Mouse (Mus musculus) heart, embryonic 12.5 days (tissue): ENCODE results near the gene Eml2. TPM values are rescaled to one million over a fixed set of nuclear protein-coding genes. Genes with fewer than 3 reads are reported as not detected.

Experiments used
- ATAC-seq: fragments of 200-750 bp; cut with Nextera tagmentation; 2 replicates; pipeline ENCODE4 v1.8.0; 2017; ENCODE audit warnings: moderate TSS enrichment, moderate library complexity; ENCODE audit not compliant: insufficient number of reproducible peaks, low FRiP score
- H3K27ac ChIP-seq: fragments of 300-500 bp; sonication (generic); 2 replicates; pipeline ENCODE4 v1.5.1; 2016; ENCODE audit warnings: mild to moderate bottlenecking, moderate library complexity; ENCODE audit not compliant: poor library complexity, severe bottlenecking
- H3K27me3 ChIP-seq: fragments of 300-500 bp; sonication (generic); replicated peaks from 2 replicates; pipeline ENCODE4 v1.6.1; 2016; ENCODE audit warnings: mild to moderate bottlenecking, moderate library complexity
- H3K36me3 ChIP-seq: fragments of 300-500 bp; sonication (generic); 2 replicates; pipeline ENCODE4 v1.6.1; 2016; ENCODE audit warnings: mild to moderate bottlenecking, moderate library complexity
- H3K4me1 ChIP-seq: fragments of 300-500 bp; sonication (generic); replicated peaks from 2 replicates; pipeline ENCODE4 v1.6.1; 2016; ENCODE audit warnings: mild to moderate bottlenecking
- H3K4me2 ChIP-seq: fragments of 300-500 bp; sonication (generic); 2 replicates; pipeline ENCODE4 v1.6.1; 2016; ENCODE audit warnings: mild to moderate bottlenecking, moderate library complexity
- H3K4me3 ChIP-seq: fragments of 300-500 bp; sonication (generic); 2 replicates; pipeline ENCODE4 v1.5.1; 2016; ENCODE audit warnings: mild to moderate bottlenecking
- H3K9ac ChIP-seq: fragments of 300-500 bp; sonication (generic); 2 replicates; pipeline ENCODE4 v1.6.1; 2016; ENCODE audit warnings: mild to moderate bottlenecking, moderate library complexity
- H3K9me3 ChIP-seq: fragments of 300-500 bp; sonication (generic); replicated peaks from 2 replicates; pipeline ENCODE4 v1.6.1; 2016; ENCODE audit warnings: mild to moderate bottlenecking, moderate library complexity
- WGBS: fragments of 180-500 bp; shearing (Covaris S2); methylation state at CpG from one replicate; pipeline ENCODE4 v1.1.7; 2016; 5-methylcytosine and 5-hydroxymethylcytosine counted together
- microRNA counts: library from miRNA; unstranded; fragments of <30 nt; microRNA quantifications from one replicate; lab custom pipeline; 2017
- microRNA-seq: library from miRNA; unstranded; fragments of <30 nt; microRNA quantifications from one replicate; pipeline ENCODE4, GENCODE M21; 2017
- polyA plus RNA-seq: library from polyadenylated mRNA; unstranded; fragments of >200 nt; fragmentation: Nextera tagmentation; extraction: Ambion mirVana; gene quantifications from 2 replicates; pipeline ENCODE4 v1.2.1, GENCODE M21; 2016

Eml2 gene
- polyA plus RNA-seq, 1 experiment from 2014 or later = 18.2 TPM

DNA sequence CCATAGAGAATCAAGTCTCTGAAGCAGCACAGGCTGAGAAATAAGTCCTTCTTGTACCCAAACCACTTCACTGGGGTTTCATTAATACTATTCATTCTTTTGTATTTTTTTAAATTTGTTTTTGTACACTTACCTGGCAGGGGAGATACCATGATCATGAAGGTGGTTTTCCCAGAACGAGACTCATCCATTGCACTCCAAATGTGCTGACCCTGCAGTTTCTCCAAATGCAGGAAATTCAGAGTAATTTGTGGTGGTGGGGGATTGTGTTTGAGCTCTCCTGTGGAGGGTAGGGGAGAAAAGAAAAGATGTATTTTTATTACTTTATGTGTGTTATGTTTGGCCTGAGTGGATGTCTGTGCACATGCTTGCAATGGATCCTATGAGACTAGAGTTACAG is 65.8 kb downstream of the Eml2 start:
- WGBS = 84% methylated on average over 1 of the region's 1 CpGs
- Histone ChIP-seq H3K9ac (no peak overlapping the region), H3K27ac (no peak overlapping the region), H3K4me1 (peaks cover 30% of the 10 kb centered on the region), H3K4me2 (no peak overlapping the region), H3K4me3 (no peak overlapping the region), H3K27me3 (no peaks in the 10 kb centered on the region), H3K36me3 (peaks cover 39% of the 10 kb centered on the region), H3K9me3 (no peaks in the 10 kb centered on the region)
- ATAC-seq = no peak

DNA sequence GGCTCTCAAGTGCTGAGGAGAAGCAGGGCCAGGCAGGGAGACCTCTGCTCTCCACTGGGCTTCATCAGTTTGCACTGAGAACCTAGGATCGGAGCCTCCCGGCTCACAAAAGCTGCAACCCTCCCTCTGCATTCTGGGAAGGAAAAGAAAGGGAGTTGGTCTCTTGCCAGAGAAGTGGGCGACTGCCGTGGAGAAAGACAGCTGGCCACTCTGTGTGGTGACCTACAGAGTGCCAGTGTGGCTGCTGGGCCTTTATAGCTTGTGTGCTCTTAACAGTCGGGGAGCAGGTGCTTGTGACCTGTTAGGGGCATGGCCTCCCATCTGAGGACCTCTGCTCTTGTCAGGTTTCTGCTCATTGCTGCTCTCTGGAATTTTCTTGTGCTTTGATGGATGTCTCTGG is 67.6 kb downstream of the Eml2 start:
- H3K9ac ChIP-seq = no peak overlapping the region
- H3K27ac ChIP-seq = no peak overlapping the region
- no peaks in the 10 kb centered on the region for H3K27me3 ChIP-seq
- H3K36me3 ChIP-seq = peaks cover 48% of the 10 kb centered on the region
- H3K4me2 ChIP-seq = no peak overlapping the region
- H3K9me3 ChIP-seq = no peaks in the 10 kb centered on the region
- no peak overlapping the region for H3K4me3 ChIP-seq
- ATAC-seq = no peak
- peaks cover 14% of the 10 kb centered on the region for H3K4me1 ChIP-seq
- 76% methylated on average over 5 of the region's 5 CpGs for WGBS

DNA sequence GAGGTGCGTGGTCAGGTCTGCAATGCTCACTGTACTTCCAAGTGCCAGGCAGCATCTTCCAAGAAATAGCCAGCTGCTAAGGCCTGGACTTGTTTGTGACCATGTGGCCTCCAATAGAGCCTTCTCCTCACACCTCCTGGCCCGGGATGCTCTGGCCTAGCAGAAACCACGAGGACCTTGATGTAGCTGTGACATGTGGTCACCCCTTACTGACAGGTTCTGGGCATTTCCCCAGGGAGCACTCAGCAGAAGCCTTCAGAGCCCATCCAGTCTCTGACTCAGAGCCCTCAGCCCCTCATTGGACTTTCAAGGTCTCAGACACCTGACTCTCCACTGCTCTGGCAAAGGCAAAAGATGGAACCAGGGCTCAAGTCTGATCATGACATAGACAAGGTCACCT is 68.9 kb downstream of the Eml2 start:
- H3K9ac ChIP-seq = no peak overlapping the region
- no peak overlapping the region for H3K4me3 ChIP-seq
- 76% methylated on average over 3 of the region's 3 CpGs for WGBS
- H3K27ac ChIP-seq = no peak overlapping the region
- no peak overlapping the region for H3K4me2 ChIP-seq
- H3K36me3 ChIP-seq = peaks cover 45% of the 10 kb centered on the region
- no peaks in the 10 kb centered on the region for H3K27me3 ChIP-seq
- no peak for ATAC-seq
- H3K4me1 ChIP-seq = peaks cover 3% of the 10 kb centered on the region; the same call in 1 of the 2 replicates
- no peaks in the 10 kb centered on the region for H3K9me3 ChIP-seq

DNA sequence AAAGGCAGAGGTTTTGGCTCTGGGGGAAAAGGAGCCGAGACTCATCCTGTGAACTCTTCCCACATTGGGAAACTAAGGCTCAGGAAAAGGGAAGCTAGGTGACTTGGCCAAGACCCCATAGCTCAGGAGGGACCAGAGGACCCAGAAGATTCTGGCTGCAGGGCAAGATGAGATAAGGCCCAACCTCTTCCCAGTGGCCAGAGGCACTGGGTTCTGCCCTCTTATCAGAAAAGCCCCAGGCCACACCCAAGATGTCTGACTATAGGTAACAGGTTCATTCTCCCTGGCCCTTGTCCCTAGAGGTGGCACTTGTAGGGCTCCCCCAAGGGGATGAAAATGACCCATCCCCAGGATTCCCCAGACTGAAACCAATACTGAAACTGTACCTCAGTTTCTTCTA is 70.6 kb downstream of the Eml2 start:
- H3K27ac ChIP-seq = no peak overlapping the region
- H3K9me3 ChIP-seq = no peaks in the 10 kb centered on the region
- H3K4me2 ChIP-seq = no peak overlapping the region
- ATAC-seq = no peak
- no peak overlapping the region for H3K9ac ChIP-seq
- H3K36me3 ChIP-seq = peaks cover 43% of the 10 kb centered on the region
- H3K27me3 ChIP-seq = no peaks in the 10 kb centered on the region
- no peak overlapping the region for H3K4me3 ChIP-seq
- WGBS = 92% methylated on average over 1 of the region's 1 CpGs
- no peaks in the 10 kb centered on the region for H3K4me1 ChIP-seq

DNA sequence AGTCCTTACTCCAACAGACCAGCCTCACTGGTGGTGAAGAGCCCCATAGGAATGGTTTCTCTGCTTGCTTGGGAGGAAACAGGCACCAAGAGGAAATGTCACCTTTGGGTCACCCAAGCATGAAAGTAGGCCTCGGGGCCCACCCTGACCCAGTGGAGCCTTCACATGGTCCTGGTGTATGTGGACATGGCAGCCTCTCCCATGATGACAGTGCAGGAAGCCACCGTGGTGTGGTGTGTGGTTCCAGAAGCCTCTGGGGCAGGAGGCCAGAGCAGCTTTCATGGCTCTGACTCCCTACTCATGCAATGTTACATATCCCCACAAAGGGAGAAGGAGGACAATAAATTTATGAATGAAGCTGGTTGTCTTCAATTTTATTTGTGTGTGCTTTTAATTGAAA is 71.3 kb downstream of the Eml2 start:
- Histone ChIP-seq H3K27ac (no peak overlapping the region), H3K9ac (no peak overlapping the region), H3K9me3 (no peaks in the 10 kb centered on the region), H3K4me3 (no peak overlapping the region), H3K27me3 (no peaks in the 10 kb centered on the region), H3K4me1 (no peaks in the 10 kb centered on the region), H3K36me3 (peaks cover 43% of the 10 kb centered on the region), H3K4me2 (no peak overlapping the region)
- no peak for ATAC-seq
- WGBS = 94% methylated on average over 2 of the region's 2 CpGs

DNA sequence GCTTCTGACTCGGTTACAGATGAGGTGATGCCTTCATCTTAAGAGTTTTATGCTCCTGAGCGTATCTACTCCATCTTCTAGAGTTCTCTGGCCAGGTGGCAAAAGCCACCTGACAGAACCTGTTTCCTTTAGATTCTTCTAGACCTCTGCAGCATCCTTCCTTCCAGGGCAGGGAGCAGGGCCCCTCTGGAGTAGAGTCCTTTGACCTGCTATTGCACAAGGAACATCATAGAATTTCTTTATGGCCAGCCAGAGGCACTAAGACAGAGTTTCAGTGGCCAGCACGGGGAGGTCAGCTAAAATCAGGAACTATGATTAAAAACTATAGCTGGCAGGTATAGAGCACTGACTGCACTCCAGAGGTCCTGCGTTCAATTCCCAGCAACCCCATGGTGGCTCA is 75.9 kb downstream of the Eml2 start:
- Histone ChIP-seq H3K9ac (no peak overlapping the region), H3K4me3 (no peak overlapping the region)

DNA sequence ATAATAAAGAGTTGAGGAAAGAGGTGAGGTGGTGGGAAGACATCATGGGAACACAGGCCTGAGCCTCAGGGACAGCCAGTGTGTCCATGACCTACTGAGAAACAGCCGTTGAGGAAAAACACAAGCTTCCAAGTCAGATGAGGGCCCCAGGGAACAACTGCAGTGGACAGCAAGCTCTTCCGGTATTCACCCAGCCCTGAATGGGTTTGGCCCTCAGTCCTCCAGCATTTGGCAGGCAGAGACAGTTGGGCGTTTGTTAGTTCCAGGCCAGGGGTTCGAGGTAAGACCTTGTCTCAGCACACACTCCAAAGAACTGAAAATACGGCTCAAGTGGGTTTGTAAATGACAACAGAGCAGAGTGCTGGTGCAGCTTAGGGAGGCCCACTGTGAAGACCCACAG is 77.2 kb downstream of the Eml2 start:
- 64% methylated on average over 5 of the region's 5 CpGs for WGBS
- H3K27ac ChIP-seq = no peak overlapping the region
- no peaks in the 10 kb centered on the region for H3K27me3 ChIP-seq
- no peaks in the 10 kb centered on the region; the same call in 1 of the 2 replicates for H3K4me1 ChIP-seq
- ATAC-seq = no peak
- H3K9ac ChIP-seq = no peak overlapping the region
- no peaks in the 10 kb centered on the region for H3K9me3 ChIP-seq
- peaks cover 47% of the 10 kb centered on the region for H3K36me3 ChIP-seq
- H3K4me3 ChIP-seq = no peak overlapping the region
- H3K4me2 ChIP-seq = no peak overlapping the region

More for the DNA sequence above, 75.9 kb downstream of the Eml2 start:
- Histone ChIP-seq H3K27ac (no peak overlapping the region), H3K4me1 (no peaks in the 10 kb centered on the region), H3K4me2 (no peak overlapping the region), H3K36me3 (peaks cover 41% of the 10 kb centered on the region), H3K27me3 (no peaks in the 10 kb centered on the region), H3K9me3 (no peaks in the 10 kb centered on the region)
- 87% methylated on average over 4 of the region's 4 CpGs for WGBS
- ATAC-seq = no peak

DNA sequence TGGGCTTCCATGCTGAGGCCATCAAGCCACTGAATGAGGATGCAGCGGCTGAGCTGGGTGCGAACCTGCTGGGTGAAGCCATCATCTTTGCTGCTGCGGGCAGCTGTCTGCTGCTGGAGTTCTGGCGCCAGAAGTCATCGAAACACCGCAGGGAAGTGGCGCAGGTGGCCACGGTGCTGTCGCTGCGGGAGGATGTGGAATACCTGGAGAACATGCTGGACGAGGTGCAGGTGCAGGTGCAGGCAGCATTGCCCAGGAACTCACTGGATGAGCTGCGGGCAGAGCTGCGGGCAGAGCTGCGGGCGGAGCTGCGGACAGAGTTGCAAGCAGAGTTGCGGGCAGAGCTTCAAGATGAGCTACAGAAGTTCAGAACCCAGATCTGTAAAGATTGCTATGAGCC is 79.2 kb downstream of the Eml2 start:
- Histone ChIP-seq H3K9me3 (no peaks in the 10 kb centered on the region), H3K27ac (no peak overlapping the region), H3K4me2 (no peak overlapping the region), H3K27me3 (no peaks in the 10 kb centered on the region), H3K9ac (no peak overlapping the region), H3K4me3 (no peak overlapping the region), H3K36me3 (peaks cover 67% of the 10 kb centered on the region), H3K4me1 (no peaks in the 10 kb centered on the region; the same call in 1 of the 2 replicates)
- WGBS = 83% methylated on average over 17 of the region's 17 CpGs
- no peak for ATAC-seq

MicroRNAs encoded within 50 kb of the gene (microRNA counts, 519-probe panel; counts per million panel counts)
- microRNA mmu-miR-330 (lab: Ali Mortazavi, UCI) = not detected

Small RNA genes within 50 kb of the gene (microRNA-seq; reads per million reads assigned to microRNA genes)
- 337 reads per million, percentile 68 among the genes with 10 or more reads in this experiment for gene Mir330

Other genes with a start within 250 kb of the Eml2 start
- not detected in 2 replicates for gene Nanos2, start 189.0 kb upstream of the Eml2 start, polyA plus RNA-seq
- gene Mypop, start 185.2 kb upstream of the Eml2 start, polyA plus RNA-seq = 2.7 and 3.0 TPM in 2 replicates
- gene Irf2bp1, start 172.4 kb upstream of the Eml2 start, polyA plus RNA-seq = 21.3 and 22.8 TPM in 2 replicates
- gene Foxa3, start 152.9 kb upstream of the Eml2 start, polyA plus RNA-seq = 0.37 TPM in 1 of 2 replicates, not detected in the other
- 33.2 TPM in 2 replicates for gene Sympk, start 152.0 kb upstream of the Eml2 start, polyA plus RNA-seq
- gene Rsph6a, start 121.7 kb upstream of the Eml2 start, polyA plus RNA-seq = not detected in 2 replicates
- gene Dmwd, start 100.2 kb upstream of the Eml2 start, polyA plus RNA-seq = 15.4 and 15.5 TPM in 2 replicates
- 16.4 and 17.2 TPM in 2 replicates for gene Dmpk, start 92.6 kb upstream of the Eml2 start, polyA plus RNA-seq
- gene Six5, start 81.8 kb upstream of the Eml2 start, polyA plus RNA-seq = 7.1 and 7.2 TPM in 2 replicates
- 2.2 TPM in 2 replicates for gene Gm4969, start 58.1 kb upstream of the Eml2 start, polyA plus RNA-seq
- gene Fbxo46, start 56.6 kb upstream of the Eml2 start, polyA plus RNA-seq = 10.2 and 11.2 TPM in 2 replicates
- 10.0 TPM in 2 replicates for gene Qpctl, start 27.1 kb upstream of the Eml2 start, polyA plus RNA-seq
- gene Snrpd2, start 26.7 kb upstream of the Eml2 start, polyA plus RNA-seq = 101 TPM in 2 replicates
- gene Gipr, start 10.3 kb upstream of the Eml2 start, polyA plus RNA-seq = 8.0 and 9.7 TPM in 2 replicates
- 0.97 and 1.1 TPM in 2 replicates for gene Gpr4, start 36.1 kb downstream of the Eml2 start, polyA plus RNA-seq
- gene Opa3, start 51.9 kb downstream of the Eml2 start, polyA plus RNA-seq = 37.0 and 38.4 TPM in 2 replicates
- 93.7 and 99.0 TPM in 2 replicates for gene Vasp, start 95.4 kb downstream of the Eml2 start, polyA plus RNA-seq
- gene Ppm1n, start 103.6 kb downstream of the Eml2 start, polyA plus RNA-seq = not detected in 2 replicates
- 23.6 and 26.7 TPM in 2 replicates for gene Rtn2, start 106.2 kb downstream of the Eml2 start, polyA plus RNA-seq
- 0.37 and 0.55 TPM in 2 replicates for gene Fosb, start 133.6 kb downstream of the Eml2 start, polyA plus RNA-seq
- gene Ercc1, start 168.4 kb downstream of the Eml2 start, polyA plus RNA-seq = 59.2 and 66.0 TPM in 2 replicates
- 17.6 and 18.4 TPM in 2 replicates for gene Cd3eap, start 183.1 kb downstream of the Eml2 start, polyA plus RNA-seq
- gene Ppp1r13l, start 183.3 kb downstream of the Eml2 start, polyA plus RNA-seq = 17.5 and 19.4 TPM in 2 replicates
- 15.9 and 17.5 TPM in 2 replicates for gene Ercc2, start 205.6 kb downstream of the Eml2 start, polyA plus RNA-seq
- gene Klc3, start 227.7 kb downstream of the Eml2 start, polyA plus RNA-seq = 4.2 and 4.6 TPM in 2 replicates
- 60.6 and 62.3 TPM in 2 replicates for gene Ckm, start 228.4 kb downstream of the Eml2 start, polyA plus RNA-seq